Mouse (Mus musculus): ENCODE measurements around the gene Faap100.

- TF ChIP-seq POLR2A (IDR thresholded peaks at IDR 0.05; ENCODE audit: insufficient read depth, low read depth, low read length) = no peak
- no peak for TF ChIP-seq CTCF (IDR thresholded peaks at IDR 0.05; ENCODE audit: insufficient read depth, low read depth, low read length)
These were observed 39.8 kb downstream of the Faap100 start for GRCm38 (mm10) chr11:120338786-120339185.

Measured in olfactory bulb, adult 2 months (tissue).